Mouse (Mus musculus) megakaryocyte, embryonic 14.5 days (primary cell): ENCODE measurements around the gene Gm37240.

Source experiments
- FLI1 ChIP-seq: IDR thresholded peaks from 2 replicates; pipeline ENCODE4 v1.6.1; 2012; ENCODE audit warnings: low read length, inconsistent platforms, mixed read lengths
- GATA1 ChIP-seq: IDR thresholded peaks from 3 replicates; pipeline ENCODE4 v1.6.1; 2012; ENCODE audit warnings: mixed read lengths, low read length, inconsistent platforms, borderline replicate concordance

GRCm38 (mm10) chr3:84836029-84836428 is 1051.3 kb downstream of the Gm37240 start:
- no peak for TF ChIP-seq GATA1
- no peak for TF ChIP-seq FLI1
